Mouse (Mus musculus) liver, embryonic 14.5 days (tissue): ENCODE data around the gene Sap30. TPM values are rescaled to one million over a fixed set of nuclear protein-coding genes. Genes with fewer than 3 reads are reported as not detected.

Experiments
- ATAC-seq: fragments of 200-750 bp; cut with Nextera tagmentation; 2 replicates; pipeline ENCODE4 v1.8.0; 2017; ENCODE audit warnings: moderate number of reproducible peaks, mild to moderate bottlenecking, moderate library complexity; ENCODE audit not compliant: insufficient read depth
- DNase-seq, 3 experiments: peaks; one replicate each; pipeline ENCODE4 v3.0.0-alpha.2; 2012 to 2013; ENCODE audit warnings: low read depth in 3 of 3, low spot score in 3 of 3
- H3K27ac ChIP-seq: fragments of 300-500 bp; sonication (generic); 2 replicates; pipeline ENCODE4 v1.5.1; 2014; ENCODE audit warnings: moderate library complexity, mild to moderate bottlenecking, control low read depth, inconsistent platforms
- H3K27me3 ChIP-seq: fragments of 300-500 bp; sonication (generic); 2 replicates; pipeline ENCODE4 v1.6.1; 2014; ENCODE audit warnings: mild to moderate bottlenecking, low read length, moderate library complexity; ENCODE audit not compliant: control insufficient read depth, insufficient read depth
- H3K36me3 ChIP-seq: fragments of 300-500 bp; sonication (generic); replicated peaks from 2 replicates; pipeline ENCODE4 v1.6.1; 2014; ENCODE audit warnings: low read depth; ENCODE audit not compliant: control insufficient read depth, insufficient read depth
- H3K4me1 ChIP-seq, 2 experiments: fragments of 200-500 bp in 1 of 2; fragments of 300-500 bp in 1 of 2; sonication (generic) in 1 of 2; replicated peaks; 2 replicates each; pipeline ENCODE4 v1.6.1; 2012 to 2014; ENCODE audit warnings: antibody characterized with exemption in 1 of 2, inconsistent platforms in 1 of 2, low read length in 1 of 2; ENCODE audit not compliant: control insufficient read depth in 2 of 2, insufficient read depth in 2 of 2
- H3K4me2 ChIP-seq: fragments of 300-500 bp; sonication (generic); 2 replicates; pipeline ENCODE4 v1.6.1; 2014; ENCODE audit warnings: low read depth, mild to moderate bottlenecking, control low read depth, moderate library complexity
- H3K4me3 ChIP-seq, 2 experiments: fragments of 200-500 bp in 1 of 2; fragments of 300-500 bp in 1 of 2; sonication (generic) in 1 of 2; 2 replicates each; pipeline ENCODE4 v1.5.1; 2012 to 2014; ENCODE audit warnings: low read depth in 2 of 2, low read length in 2 of 2, mild to moderate bottlenecking in 2 of 2, control low read depth in 1 of 2, inconsistent platforms in 1 of 2, moderate library complexity in 1 of 2; ENCODE audit not compliant: insufficient read depth in 1 of 2
- H3K9ac ChIP-seq: fragments of 300-500 bp; sonication (generic); replicated peaks from 2 replicates; pipeline ENCODE4 v1.6.1; 2014; ENCODE audit warnings: mild to moderate bottlenecking, control low read depth, moderate library complexity
- H3K9me3 ChIP-seq: fragments of 300-500 bp; sonication (generic); 2 replicates; pipeline ENCODE4 v1.6.1; 2016; ENCODE audit warnings: low read length, mixed read lengths; ENCODE audit not compliant: control insufficient read depth
- CTCF ChIP-seq: IDR thresholded peaks from 2 replicates; pipeline ENCODE4 v1.5.1; 2016; ENCODE audit warnings: antibody characterized with exemption, low read depth, control low read depth
- EP300 ChIP-seq: IDR thresholded peaks from 2 replicates; pipeline ENCODE4 v1.6.1; 2016; ENCODE audit warnings: antibody characterized with exemption, low read depth
- WGBS: fragments of 180-500 bp; shearing (Covaris S2); extraction: QIAGEN DNeasy Blood & Tissue Kit; methylation state at CpG from one replicate; pipeline ENCODE4 v1.1.7; 2014; ENCODE audit not compliant: insufficient replicate concordance; 5-methylcytosine and 5-hydroxymethylcytosine counted together
- polyA plus RNA-seq, 2 experiments: library from polyadenylated mRNA; depleted of rRNA in 1 of 2; stranded (reverse) in 1 of 2; unstranded in 1 of 2; fragments of >200 nt; fragmentation: Nextera tagmentation in 1 of 2; extraction: Ambion mirVana in 1 of 2; gene quantifications; 2 replicates each; pipeline versions ENCODE4 v1.2.1 to v1.2.3; 2012 to 2014

Sap30 gene
- polyA plus RNA-seq (2012; rRNA removed) (7.5 and 10.6 TPM in 2 replicates), polyA plus RNA-seq (2014; fragmentation: Nextera tagmentation; extraction: Ambion mirVana) (14.0 and 14.4 TPM in 2 replicates)

DNA sequence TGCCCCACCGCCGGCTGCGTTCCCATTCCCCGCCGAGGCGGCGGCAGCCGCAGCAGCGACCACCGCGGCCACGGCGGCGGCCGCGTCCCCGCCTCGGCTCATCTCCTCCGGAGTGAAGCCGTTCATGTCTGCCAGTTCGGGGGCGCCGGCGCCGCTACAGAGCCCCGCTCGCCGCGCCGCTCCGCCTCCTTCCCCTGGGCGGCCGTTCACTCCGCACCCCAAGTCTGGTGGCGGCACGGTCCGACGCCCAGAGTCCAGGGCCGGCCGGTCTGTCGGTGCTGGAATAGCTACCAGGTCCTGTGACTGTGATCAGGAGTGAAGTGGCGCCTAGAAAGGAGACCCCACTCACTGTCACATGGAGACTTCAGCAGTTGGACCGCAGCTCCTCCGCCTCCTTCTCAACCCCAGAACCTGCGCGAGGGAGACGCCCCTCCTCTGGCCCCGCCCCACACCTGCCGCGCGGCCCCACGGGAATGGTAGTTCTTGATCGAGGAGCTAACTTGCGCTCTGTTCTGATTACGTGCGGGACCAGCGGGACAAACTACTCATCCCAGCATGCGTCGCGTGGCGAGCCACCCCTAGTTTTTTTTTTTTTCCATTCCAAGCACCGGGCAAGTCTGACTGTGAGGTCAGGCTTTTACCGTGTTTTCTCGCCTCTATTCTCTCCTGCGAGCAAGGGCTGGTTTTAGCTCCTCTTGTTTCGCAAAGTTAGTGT lies at the start of gene Sap30:
Gene Sap30 (minus strand): TSS at position 420 of the 715 bp plus-strand sequence.
- TF ChIP-seq EP300: peak; percentile 20; the same call in 1 of the 2 replicates
- TF ChIP-seq CTCF: no peak
- Histone ChIP-seq H3K4me1 (peaks cover 8 to 15% of the 10 kb centered on the region in 2 experiments; a peak in 3 of 4 replicates), H3K27me3 (no peaks in the 10 kb centered on the region), H3K27ac (peak within 1 kb of the TSS; percentile 82), H3K9me3 (no peaks in the 10 kb centered on the region), H3K36me3 (no peaks in the 10 kb centered on the region; the same call in none of the 2 replicates), H3K9ac (peak within 1 kb of the TSS; percentile 90), H3K4me3 (peak within 1 kb of the TSS; percentile 97 to 98), H3K4me2 (peak within 1 kb of the TSS; percentile 99)
- WGBS: under 1% methylated on average over 63 of the region's 66 CpGs
- DNase-seq (peak; percentile 94 to 97 (median 96)), ATAC-seq (peak; percentile 94)

- WGBS: 75% methylated on average over 6 of the region's 6 CpGs
- TF ChIP-seq EP300 (no peak), CTCF (no peak)
- Histone ChIP-seq H3K27me3 (no peaks in the 10 kb centered on the region), H3K9me3 (no peaks in the 10 kb centered on the region), H3K27ac (no peak overlapping the region), H3K4me2 (no peak overlapping the region), H3K4me1 (no peaks in the 10 kb centered on the region), H3K9ac (no peak overlapping the region), H3K36me3 (no peaks in the 10 kb centered on the region), H3K4me3 (no peak overlapping the region)
- DNase-seq (no peak), ATAC-seq (no peak)
Observed at GRCm38 (mm10) chr8:57536167-57536566, 48.5 kb upstream of the Sap30 start.

GRCm38 (mm10) chr8:57534495-57534894 lies 46.8 kb upstream of the Sap30 start:
- Histone ChIP-seq H3K27ac (no peak overlapping the region), H3K27me3 (no peaks in the 10 kb centered on the region), H3K4me1 (0 out of 4 replicates have a peak, but pooled peaks cover 0 to 3% of the 10 kb centered on the region in 2 experiments), H3K36me3 (no peaks in the 10 kb centered on the region), H3K9me3 (no peaks in the 10 kb centered on the region), H3K4me2 (no peak overlapping the region), H3K4me3 (no peak overlapping the region), H3K9ac (no peak overlapping the region)
- no peak for DNase-seq
- TF ChIP-seq CTCF (no peak), EP300 (no peak)
- WGBS: 75% methylated on average over 4 of the region's 4 CpGs
- no peak for ATAC-seq

GRCm38 (mm10) chr8:57533106-57533505 lies 45.4 kb upstream of the Sap30 start:
- Histone ChIP-seq H3K4me2 (no peak overlapping the region), H3K9ac (no peak overlapping the region), H3K4me1 (0 out of 4 replicates have a peak, but pooled peaks cover 0 to 3% of the 10 kb centered on the region in 2 experiments), H3K36me3 (no peaks in the 10 kb centered on the region), H3K27ac (no peak overlapping the region), H3K9me3 (no peaks in the 10 kb centered on the region), H3K27me3 (no peaks in the 10 kb centered on the region), H3K4me3 (no peak overlapping the region)
- TF ChIP-seq CTCF (no peak), EP300 (no peak)
- ATAC-seq: no peak
- DNase-seq: no peak
- 67% methylated on average over 4 of the region's 4 CpGs for WGBS

- 0 out of 4 replicates have a peak, but pooled peaks cover 0 to 3% of the 10 kb centered on the region in 2 experiments for H3K4me1 ChIP-seq
- H3K9me3 ChIP-seq: no peaks in the 10 kb centered on the region
- no peak overlapping the region for H3K9ac ChIP-seq
- H3K4me2 ChIP-seq: no peak overlapping the region
- no peak for DNase-seq
- H3K4me3 ChIP-seq: no peak overlapping the region
- no peak for TF ChIP-seq EP300
- peak; percentile 49 for TF ChIP-seq CTCF
- H3K27me3 ChIP-seq: no peaks in the 10 kb centered on the region
- 45% methylated on average over 2 of the region's 2 CpGs for WGBS
- H3K36me3 ChIP-seq: no peaks in the 10 kb centered on the region
- H3K27ac ChIP-seq: no peak overlapping the region
- ATAC-seq: no peak
Observed at GRCm38 (mm10) chr8:57532223-57532622, 44.6 kb upstream of the Sap30 start.
